Mouse (Mus musculus): ENCODE measurements around the gene Otop2. TPM values are rescaled to one million over a fixed set of nuclear protein-coding genes. Genes with fewer than 3 reads are reported as not detected.

Gene Otop2
- total RNA-seq, 2 experiments from 2014 or later = not detected

DNA sequence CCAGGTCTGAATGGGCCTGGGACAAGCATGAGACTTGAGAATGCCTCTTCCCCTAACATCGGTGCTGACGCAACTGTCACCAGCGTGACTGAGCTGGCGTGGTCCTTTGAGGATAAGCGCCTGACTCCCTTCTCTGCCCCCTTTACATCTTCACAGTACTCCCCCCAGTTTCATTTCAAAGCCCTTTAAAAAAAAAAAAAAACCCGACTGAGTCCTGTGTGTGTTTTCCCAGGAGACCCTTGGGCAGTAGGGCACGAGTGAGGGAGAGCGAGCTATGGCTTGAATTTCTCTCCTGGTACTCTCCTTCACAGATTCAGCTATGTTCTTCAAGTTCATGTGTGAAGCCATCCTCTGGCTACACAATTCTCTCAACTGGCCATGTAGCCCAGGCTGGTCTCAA, 8.8 kb upstream of the Otop2 start:
- no peak for DNase-seq

DNA sequence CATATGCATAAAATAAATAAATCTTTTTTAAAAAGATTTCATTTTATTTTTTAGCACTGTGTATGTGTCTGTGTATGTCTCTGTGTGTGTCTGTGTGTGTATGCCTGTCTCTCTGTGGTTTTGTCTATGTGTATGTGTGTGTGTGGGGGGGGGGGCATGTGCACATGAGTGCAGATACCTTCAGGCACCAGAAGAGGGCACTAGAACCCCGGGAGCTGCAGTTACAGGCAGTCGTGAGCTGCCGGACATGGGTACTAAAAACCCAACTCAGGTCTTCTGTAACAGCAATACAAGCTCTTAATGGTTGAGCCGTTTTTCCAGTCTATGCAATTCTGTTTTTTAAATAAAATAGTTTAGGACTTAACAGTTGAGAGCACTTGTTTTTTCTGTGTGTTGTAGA, 6.2 kb upstream of the Otop2 start:
- DNase-seq = no peak

DNA sequence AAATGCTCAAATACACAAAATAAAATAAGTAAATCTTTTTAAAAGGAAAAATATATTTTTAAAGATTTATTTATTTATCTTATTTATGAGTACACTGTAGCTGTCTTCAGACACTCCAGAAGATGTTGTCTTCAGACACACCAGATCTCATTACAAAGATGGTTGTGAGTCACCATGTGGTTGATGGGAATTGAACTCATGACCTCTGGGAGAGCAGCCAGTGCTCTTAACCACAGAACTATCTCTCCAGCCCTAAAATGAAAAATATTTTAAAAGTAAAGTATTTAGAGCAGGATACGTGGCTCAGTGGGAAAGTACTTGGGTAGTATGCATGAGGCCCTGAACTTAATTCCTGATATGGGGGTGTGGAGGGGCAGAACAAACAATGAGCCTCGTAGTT, 5.6 kb upstream of the Otop2 start:
- no peak for DNase-seq

DNA sequence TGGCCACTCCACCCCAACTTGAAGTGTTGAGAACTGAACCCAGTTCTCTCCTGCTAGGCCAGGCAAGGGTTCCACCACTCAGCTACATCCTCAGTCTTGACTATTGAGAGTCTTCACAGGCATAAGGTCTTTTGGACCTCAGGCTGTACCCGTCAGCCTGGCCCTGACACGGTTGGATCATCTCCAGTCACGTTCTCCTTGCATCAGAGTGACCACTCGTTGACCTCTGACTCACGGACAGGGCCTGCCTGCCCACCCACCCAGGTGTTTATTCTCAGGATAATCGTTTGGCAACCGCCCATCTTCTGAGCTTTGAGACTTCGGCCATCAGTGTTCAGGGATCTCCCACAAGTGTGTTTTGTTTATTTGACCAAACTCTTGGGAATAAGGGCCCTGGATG, 3.8 kb upstream of the Otop2 start:
- peak in 1 of 2 experiments; percentile 40 for DNase-seq

DNA sequence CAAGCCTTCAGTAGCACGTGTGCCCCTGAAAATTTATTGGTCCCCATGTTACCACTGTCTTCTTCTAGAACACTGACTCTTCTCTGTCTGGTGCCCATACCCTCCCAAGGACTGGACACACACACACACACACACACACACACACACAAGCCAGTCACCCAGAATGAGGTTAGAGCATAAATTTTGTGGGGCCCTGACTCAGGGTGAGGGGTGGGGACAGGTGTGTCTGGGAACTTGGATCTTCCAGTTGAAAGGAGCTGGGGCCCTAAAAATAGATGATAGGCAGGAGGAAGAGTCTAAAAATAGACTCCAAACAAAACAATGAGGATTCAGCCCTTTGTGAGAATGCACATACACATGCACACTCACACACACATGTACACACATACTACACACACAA, 1.8 kb downstream of the Otop2 start:
- no peak for DNase-seq

DNA sequence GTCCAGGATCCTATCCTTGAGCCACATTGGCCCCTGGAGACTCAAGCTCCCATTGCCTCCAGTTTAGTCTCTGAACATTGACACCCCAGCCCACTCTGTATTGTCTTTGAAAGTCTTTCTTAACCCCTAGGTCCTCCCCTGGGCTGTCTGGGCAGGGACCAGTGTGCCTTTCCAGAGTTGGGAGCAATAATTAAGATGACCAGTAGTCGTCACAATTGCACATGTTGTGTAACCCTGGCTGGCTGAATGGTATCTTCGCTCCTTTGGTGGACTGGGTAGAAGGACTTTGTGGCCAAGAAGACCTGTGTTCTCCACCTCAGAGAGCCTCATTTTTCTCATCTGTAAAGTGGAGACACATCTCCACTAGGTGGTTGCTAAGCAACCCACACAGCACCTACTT, 7.3 kb downstream of the Otop2 start:
- peak in 1 of 2 experiments; percentile 24 for DNase-seq

DNA sequence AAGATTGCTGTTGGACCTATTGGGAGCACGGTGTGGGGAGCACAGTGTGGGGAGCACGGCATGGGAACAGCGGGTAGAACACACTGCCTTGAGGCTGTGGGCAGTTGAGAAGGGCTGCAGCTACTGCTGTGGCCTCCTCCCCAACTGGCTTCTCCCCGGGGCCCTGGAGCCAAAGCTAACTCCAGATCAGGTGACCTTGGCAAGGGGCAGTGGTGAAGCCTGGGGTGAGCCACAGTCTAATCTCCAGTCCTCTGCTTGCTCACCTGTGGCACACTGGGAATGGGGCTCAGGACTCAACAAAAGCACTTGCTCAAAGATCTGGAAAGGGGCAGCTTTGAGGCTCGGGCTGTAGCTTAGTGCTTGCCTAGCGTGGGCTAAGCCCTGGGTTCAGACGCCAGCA, 10.2 kb downstream of the Otop2 start:
- DNase-seq = no peak

DNA sequence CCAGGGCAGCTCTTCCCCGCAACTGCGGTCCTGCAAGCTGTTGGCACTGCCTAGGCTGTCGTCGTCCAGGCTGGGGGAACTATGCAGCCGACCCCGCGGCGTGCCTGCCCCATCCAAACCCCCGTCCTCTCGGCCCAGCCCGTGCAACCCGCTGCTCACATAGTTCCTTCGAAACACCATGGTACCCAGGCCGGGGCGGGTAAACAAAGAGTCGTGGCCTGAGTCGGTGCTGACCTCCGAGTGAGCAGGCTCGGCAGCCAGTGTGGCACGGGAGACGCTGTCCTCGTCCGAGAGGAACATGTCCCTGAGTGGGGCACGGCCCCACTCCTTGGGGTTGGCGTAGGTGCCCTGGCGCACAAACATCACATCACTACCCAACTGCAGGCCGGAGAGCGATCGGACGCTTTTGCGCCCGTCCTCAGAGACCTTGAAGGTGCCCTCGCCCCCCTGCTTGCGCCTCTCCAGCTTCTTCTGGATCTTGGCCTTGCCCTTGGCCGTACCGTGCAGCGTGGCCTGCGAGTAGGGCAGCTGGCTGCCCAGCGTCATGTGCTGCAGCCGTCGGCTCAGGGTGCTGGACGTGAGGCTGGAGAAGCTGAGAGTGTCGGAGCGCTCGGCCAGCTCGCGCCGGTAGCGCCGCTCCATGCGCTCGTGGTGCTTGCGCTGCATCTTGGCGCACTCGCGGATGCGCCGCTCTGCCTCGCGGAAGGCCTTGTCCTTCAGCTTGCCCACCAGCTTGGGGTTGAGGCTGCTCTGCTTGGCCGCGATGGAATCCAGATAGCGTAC, 11.5 kb downstream of the Otop2 start:
- DNase-seq = no peak

DNA sequence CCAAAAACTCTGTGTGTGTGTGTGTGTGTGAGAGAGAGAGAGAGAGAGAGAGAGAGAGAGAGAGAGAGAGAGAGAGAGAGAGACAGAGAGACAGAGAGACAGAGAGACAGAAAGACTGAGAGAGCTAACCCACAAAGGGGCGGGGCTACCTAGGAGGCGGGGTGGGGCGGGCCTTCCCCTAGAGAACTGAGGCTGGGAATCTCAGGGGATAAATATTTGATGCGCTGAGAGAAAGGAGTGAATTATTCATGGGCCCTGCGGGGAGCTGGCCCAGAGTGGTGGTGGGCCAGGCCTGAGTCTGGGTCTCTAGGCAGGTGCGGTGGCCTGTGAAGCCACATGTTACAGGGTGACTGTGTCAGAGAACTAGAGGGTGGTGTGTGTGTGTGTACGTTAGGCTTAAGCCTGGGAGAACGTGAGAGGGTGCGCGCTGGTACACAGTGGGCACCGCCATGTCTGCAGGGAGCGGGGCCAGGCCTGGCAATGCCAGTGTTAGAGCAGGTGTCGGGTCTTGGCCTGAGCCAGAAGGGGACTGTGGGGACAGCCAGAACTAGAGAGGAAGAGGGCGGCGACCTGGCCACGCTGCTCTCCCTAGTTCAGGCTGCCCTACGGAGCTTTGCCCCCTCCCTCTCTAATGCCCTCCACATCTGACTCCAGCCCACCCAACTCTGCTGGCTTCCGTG, 12.9 kb downstream of the Otop2 start:
- DNase-seq = no peak

DNA sequence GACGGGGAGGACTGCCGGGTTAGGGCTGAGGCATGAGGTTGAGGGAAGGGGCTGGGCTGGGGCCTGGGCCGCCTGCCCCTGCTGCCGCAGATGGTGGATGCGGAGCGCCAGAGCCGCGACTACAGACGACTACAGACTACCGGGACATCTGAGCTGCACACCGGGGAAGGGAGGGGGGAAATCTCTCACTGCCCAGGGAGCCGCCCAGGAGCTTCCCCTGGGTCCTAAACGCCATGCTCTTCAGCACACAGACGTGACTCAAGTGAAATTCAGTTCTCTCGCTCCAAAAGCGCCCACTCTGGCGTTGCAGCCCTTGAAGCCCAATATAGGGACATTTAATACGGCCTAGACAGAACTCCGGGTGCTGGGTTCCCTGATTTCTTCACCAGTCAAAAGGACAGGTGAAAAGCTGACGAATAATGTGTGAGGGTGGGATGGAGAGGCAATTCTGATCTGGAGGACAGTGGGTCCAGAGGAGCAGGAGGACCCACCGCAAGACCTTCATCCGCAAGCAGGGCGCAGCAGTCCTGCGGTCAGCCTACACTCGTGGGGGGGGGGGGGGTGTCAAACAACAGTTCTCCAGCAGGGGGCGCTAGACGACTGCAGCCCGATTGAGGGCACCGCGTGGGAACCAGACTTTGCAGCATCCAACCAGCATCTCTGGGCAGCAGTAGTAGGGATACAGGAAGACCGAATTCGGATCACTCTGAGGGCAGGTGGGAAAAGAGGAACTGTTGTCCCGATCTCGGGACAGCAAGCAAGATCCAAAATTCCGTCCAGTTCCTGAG, 15.1 kb downstream of the Otop2 start, which contains the start of gene Ush1g:
Gene Ush1g (minus strand): TSS at position 136 of the 788 bp plus-strand sequence.
- DNase-seq = peak; percentile 70 to 80

DNA sequence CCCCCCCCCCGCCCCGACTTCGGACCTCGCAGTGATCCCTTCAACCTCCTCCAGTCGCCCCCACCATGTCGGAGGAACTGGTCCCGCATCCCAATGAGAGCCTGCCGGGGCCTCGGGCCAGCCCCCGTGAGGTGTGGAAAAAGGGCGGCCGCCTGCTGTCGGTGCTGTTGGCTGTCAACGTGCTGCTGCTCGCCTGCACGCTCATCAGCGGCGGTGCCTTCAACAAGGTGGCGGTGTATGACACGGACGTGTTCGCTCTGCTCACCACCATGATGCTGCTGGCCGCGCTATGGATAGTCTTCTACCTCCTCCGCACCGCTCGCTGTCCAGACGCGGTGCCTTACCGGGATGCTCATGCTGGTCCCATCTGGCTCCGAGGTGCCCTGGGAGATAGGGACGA, 16.4 kb downstream of the Otop2 start:
- DNase-seq = no peak

DNA sequence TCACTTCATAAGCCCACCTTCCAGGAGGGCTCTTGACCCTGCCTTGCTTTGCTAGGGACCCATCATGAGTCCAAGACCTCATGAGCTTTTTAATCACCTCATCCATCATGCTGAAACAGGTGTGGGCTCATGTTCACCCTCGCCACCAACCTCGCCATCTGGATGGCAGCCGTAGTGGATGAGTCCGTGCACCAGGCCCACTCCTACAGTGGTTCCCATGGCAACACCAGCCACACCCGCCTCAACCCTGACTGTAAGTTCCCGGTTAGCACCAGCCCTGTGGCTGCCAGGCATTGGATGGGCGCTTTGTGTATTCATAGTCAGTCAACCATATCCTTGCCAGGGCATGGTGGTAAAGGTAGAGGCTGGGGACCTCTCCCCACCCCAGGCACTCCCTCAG, 19.8 kb downstream of the Otop2 start:
- DNase-seq = no peak

DNA sequence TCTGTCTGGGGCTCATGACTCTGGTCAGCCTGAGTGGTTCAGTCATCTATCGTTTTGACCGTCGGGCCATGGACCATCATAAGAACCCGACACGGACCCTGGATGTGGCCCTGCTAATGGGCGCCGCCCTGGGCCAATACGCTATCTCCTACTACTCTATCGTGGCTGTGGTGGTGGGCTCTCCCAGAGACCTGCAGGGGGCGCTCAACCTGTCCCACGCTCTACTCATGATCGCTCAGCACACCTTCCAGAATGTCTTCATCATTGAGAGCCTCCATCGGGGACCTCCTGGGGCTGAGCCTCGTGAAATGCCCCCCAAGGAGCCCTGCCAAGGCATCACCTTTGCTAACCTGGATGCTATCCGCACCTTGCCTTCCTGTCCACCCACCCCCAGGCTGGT, 22.4 kb downstream of the Otop2 start:
- peak in 1 of 2 experiments; percentile 21 for DNase-seq

DNA sequence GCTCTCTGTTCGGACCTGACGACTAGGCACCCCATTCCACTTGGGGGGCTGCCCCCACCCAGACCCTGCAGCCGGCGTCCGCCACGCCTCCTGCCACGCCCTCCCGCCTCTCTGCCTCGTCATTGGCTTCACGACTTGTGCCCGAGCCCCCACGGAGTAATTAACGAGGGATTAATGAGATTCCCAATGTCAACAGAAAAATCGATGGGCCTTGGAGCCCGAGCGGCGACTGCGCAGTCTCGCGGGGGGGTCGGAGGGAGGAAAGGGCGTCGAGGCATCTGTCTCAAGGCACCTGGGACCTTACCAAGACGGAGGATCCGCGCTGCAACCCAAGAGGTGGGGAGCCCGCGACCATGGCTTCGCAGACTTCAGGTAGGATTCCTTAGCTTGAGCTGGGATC, 27.6 kb downstream of the Otop2 start, which contains the start of gene Otop3:
Gene Otop3 (plus strand): TSS at position 201 of the 400 bp plus-strand sequence.
- DNase-seq = no peak

DNA sequence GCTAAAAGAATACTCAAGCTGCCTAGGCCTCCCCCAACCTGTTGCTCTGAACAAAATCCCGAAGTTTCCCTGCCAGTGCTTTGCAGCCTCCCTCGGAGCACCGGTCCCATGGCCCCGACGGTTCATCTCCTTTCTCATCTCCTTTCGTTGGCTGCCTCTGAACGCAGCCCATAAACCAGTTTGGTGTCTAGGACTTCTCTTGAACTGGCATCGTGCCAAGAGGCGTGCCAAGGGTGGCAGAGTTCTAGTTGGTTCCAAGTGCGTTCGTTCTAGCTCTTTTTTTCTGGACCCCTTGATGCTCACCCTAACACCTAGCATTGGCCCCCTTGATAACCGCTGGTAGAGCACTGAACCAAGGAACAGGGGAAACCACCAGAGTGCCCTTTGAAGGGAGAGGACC, 28.3 kb downstream of the Otop2 start:
- peak; percentile 54 to 55 for DNase-seq

DNA sequence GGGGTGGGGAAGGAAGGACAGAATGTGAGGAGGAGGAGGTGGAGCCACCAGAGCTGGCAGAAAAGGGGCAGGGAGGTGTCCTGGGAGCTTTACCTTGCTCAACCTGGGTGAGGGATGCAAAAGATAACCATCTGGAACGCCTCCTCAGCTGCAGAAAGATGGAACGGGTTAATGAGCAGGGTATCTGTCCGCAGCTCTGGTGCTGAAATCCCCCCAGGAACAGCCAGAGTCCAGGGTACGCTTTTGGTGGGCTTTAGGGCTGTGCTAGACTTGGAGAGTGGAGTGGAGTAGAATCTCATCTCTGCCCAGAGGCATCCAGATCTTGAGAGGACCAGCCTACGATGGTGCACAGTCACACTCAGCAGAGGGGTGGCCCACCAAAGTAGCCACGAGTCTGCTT, 29.2 kb downstream of the Otop2 start:
- DNase-seq = no peak

DNA sequence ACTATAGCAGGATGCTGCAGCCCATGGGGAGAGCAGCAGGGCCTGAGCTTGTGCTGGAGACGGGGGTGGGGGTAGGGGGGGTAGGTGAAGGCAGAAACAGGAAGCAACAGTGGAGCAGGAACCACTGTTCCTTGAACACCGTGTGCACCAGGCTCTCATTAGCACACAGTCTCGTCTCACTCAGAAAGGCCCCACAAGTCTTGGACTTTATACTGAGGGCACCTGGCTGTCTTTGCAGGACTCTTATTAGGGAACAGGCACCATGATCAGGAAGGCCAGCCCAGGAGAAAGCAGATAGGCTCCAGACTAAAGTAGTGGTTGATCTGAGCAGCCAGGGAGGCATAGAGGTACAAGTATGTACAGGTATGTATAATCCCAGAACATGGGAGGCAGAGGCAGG, 30.4 kb downstream of the Otop2 start:
- DNase-seq = no peak

DNA sequence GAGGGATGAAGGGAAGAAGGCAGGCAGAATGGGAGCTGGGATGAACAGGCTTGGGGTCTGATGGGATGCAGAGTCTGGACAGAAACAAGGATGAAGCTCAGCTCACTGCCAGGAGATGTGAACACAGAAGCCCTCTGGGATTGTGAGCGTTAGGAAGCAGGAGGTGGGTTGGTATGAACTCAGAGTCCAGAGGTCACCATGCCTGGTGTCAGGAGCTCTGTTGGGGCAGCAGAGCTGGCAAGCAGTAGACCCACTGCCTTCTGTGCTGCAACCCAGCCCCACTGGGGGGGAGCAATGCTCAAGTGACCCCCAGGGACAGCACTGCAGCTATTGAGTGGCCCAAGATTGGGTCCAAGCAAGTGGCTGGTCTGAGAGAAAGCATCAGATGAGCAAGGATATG, 30.9 kb downstream of the Otop2 start:
- no peak for DNase-seq

DNA sequence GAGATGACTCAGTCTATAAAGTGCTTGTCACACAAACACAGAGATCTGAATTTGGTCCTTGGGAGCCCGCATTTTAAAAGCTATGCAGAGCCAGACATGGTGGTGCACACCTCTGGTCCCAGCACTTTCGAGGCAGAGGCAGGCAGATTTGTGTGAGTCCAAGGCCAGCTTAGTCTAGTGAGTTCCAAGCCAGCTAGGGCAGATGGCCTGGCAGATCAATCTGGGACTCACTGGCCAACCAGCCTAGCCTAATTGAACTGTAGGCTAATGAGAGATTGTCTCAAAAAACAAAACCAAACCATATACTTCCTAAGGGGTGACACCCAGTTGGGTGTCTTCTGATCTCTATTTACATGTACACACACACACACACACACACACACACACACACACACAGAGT, 34.3 kb downstream of the Otop2 start:
- no peak for DNase-seq

DNA sequence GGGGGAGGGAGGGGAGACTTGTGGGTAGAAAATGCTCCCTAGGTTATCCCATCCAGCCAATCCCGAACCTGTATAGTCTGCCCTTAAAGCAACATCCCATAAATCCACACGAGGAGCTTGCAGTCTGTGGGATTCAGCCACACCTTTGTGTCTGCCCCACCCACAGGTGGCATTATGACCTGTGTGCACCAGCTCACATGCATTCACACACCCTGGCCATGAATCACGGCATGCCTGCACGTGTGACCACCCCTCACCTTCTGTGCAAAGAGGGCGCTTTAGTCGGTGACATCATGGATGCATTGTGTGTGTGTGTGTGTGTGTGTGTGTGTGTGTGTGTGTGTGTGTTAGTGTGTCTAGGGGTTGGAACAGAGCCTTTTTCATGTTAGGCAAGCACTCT, 34.9 kb downstream of the Otop2 start:
- no peak for DNase-seq

DNA sequence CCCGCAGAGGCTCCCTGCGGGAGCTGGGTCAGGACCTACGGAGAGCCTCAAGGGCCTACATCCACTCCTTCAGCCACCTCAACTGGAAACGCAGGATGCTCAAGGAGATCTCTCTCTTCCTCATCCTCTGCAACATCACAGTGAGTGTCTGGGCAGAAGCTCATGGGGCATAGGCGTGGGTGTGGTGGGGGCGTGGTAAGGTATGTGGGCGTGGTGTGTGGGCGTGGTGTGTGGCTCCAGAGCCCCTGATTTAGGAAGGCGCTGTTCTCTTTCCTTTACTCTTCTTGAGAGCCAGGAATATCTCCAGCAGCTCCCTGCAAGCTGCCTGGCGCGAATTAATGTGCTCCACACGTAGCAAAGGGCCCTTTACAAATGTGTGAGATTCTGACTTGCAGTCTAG, 38.0 kb downstream of the Otop2 start:
- no peak for DNase-seq

DNA sequence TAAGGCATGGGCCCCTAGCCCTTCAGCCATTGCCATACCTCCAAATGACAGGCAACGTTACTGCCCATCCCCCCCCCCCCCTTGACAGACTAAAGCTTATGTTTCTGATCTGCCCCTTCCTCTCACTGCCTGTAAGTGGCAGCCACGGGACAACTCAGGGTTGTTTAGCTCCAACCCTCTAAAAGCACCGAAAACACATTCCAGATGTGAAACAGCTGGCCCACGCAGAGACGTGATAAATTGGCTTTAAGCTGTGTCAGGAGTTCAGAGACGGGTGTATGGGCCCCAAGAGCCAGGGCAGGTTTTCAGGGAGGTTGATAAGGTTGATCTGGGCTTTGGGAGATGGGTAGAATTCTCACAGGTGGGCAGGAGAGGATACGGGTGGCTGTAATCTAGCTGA, 38.6 kb downstream of the Otop2 start:
- DNase-seq = no peak

DNA sequence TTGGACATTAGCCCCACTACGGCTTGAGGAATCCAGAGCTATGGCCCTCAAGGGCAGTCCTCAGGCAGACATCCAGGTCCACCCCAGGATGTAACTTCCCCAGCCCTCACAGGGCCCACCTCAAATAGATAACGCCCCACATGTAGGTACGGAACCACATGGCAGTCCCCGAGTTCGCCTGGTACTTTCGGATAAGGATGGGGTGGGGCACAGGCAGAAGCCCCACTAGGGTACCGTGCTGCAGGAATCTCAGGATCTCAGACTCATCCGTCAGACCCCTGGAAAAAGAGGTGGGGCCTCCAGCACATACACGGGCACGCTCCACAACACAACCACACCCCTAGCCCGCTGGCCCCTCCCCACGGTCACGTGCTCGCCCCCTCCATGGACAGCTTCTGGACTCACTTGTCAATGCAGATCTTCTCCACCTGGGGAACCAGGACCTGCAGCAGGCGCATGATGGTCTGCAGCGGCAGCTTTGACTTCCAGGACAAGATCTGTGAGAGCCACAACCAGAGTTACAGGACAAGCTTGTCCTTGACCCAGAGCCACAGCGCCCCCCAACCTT, 41.8 kb downstream of the Otop2 start:
- DNase-seq = no peak

All from adrenal gland, postnatal 36 days (tissue).